Mouse (Mus musculus) liver, embryonic 16.5 days (tissue): ENCODE data around the gene Cntn1. TPM values are rescaled to one million over a fixed set of nuclear protein-coding genes. Genes with fewer than 3 reads are reported as not detected.

Experiments
- ATAC-seq: fragments of 200-750 bp; cut with Nextera tagmentation; 2 replicates; pipeline ENCODE4 v1.8.0; 2017; ENCODE audit warnings: low read depth, mild to moderate bottlenecking, moderate number of reproducible peaks, moderate library complexity
- H3K27ac ChIP-seq: fragments of 300-500 bp; sonication (generic); 2 replicates; pipeline ENCODE4 v1.5.1; 2014; ENCODE audit warnings: mild to moderate bottlenecking, low read length
- H3K27me3 ChIP-seq: fragments of 300-500 bp; sonication (generic); 2 replicates; pipeline ENCODE4 v1.6.1; 2014; ENCODE audit warnings: low read depth, low read length, mixed read lengths; ENCODE audit not compliant: control insufficient read depth, insufficient read depth
- H3K36me3 ChIP-seq: fragments of 300-500 bp; sonication (generic); 2 replicates; pipeline ENCODE4 v1.6.1; 2014; ENCODE audit warnings: mild to moderate bottlenecking; ENCODE audit not compliant: control insufficient read depth, insufficient read depth
- H3K4me1 ChIP-seq: fragments of 300-500 bp; sonication (generic); 2 replicates; pipeline ENCODE4 v1.6.1; 2014; ENCODE audit warnings: low read depth, low read length, mixed read lengths; ENCODE audit not compliant: control insufficient read depth
- H3K4me2 ChIP-seq: fragments of 300-500 bp; sonication (generic); 2 replicates; pipeline ENCODE4 v1.6.1; 2014; ENCODE audit warnings: low read depth, low read length, mixed read lengths
- H3K4me3 ChIP-seq: fragments of 300-500 bp; sonication (generic); 2 replicates; pipeline ENCODE4 v1.5.1; 2014; ENCODE audit warnings: low read depth, mild to moderate bottlenecking, low read length
- H3K9ac ChIP-seq: fragments of 300-500 bp; sonication (generic); 2 replicates; pipeline ENCODE4 v1.6.1; 2014; ENCODE audit warnings: low read depth, low read length
- H3K9me3 ChIP-seq: fragments of 300-500 bp; sonication (generic); replicated peaks from 2 replicates; pipeline ENCODE4 v1.6.1; 2016; ENCODE audit warnings: low read length; ENCODE audit not compliant: control insufficient read depth
- whole genome bisulfite sequencing: fragments of 180-500 bp; shearing (Covaris S2); extraction: QIAGEN DNeasy Blood & Tissue Kit; methylation state at CpG from one replicate; pipeline ENCODE4 v1.1.7; 2014; ENCODE audit not compliant: insufficient replicate concordance; 5-methylcytosine and 5-hydroxymethylcytosine counted together
- polyA plus RNA-seq: library from polyadenylated mRNA; unstranded; fragments of >200 nt; fragmentation: Nextera tagmentation; extraction: Ambion mirVana; gene quantifications from 2 replicates; pipeline ENCODE4 v1.2.1, GENCODE M21; 2015

Cntn1 gene
- polyA plus RNA-seq, 1 experiment from 2014 or later, result 0.08 TPM

DNA sequence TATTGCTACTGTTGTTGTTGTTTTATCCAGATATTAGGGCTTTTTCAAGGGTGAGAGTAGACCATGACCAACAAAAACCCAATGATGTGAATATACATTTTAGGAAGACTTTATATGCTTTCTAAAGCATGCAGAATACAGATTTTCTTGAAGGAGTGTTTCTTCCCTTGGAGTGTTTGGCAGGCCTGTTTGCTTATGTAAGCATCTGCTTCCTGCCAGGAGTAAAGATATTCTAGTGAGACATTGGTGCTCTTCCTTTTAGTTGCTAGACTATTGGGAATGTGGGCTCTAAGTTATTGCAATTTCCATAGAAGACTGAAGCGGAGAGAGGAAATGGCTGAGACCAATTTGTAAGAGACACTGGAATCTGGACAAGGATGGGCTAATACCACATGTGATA, 158.8 kb downstream of the Cntn1 start:
- H3K4me2 ChIP-seq, result no peak overlapping the region

GRCm38 (mm10) chr15:92210486-92211235, 159.7 kb downstream of the Cntn1 start:
- no peak overlapping the region for H3K9ac ChIP-seq
- ATAC-seq, result no peak
- H3K27me3 ChIP-seq, result no peaks in the 10 kb centered on the region
- H3K4me3 ChIP-seq, result no peak overlapping the region
- no peaks in the 10 kb centered on the region for H3K9me3 ChIP-seq
- no peaks in the 10 kb centered on the region for H3K36me3 ChIP-seq
- H3K4me1 ChIP-seq, result no peaks in the 10 kb centered on the region
- H3K27ac ChIP-seq, result no peak overlapping the region
- WGBS, result 46% methylated on average over 7 of the region's 7 CpGs
- no peak overlapping the region for H3K4me2 ChIP-seq

More for the DNA sequence above, 158.8 kb downstream of the Cntn1 start:
- H3K4me3 ChIP-seq, result no peak overlapping the region
- H3K9me3 ChIP-seq, result no peaks in the 10 kb centered on the region
- no peaks in the 10 kb centered on the region for H3K36me3 ChIP-seq
- no peak overlapping the region for H3K27ac ChIP-seq
- no peak for ATAC-seq
- no peak overlapping the region for H3K9ac ChIP-seq
- WGBS, result 48% methylated on average over 1 of the region's 1 CpGs
- no peaks in the 10 kb centered on the region for H3K4me1 ChIP-seq
- H3K27me3 ChIP-seq, result no peaks in the 10 kb centered on the region

DNA sequence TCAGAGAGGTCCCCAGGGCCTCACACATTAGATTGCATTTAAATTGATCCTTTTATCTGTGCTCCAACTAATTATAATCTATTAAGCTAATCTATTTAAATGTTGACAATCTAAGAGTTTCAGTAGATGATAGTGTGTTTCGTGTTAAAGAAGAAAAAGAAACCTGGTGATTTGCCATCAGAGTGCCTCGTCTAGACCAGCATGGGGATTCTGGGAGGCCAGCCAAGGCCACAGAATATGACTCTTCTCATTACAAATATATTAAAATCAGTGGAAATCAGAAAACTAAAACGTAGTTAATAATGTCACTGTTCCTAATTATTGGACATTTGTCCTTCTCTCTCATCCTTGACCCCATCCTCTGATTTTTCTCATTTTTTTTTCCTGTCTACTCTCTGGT, 164.9 kb downstream of the Cntn1 start:
- ATAC-seq, result no peak
- H3K9me3 ChIP-seq, result no peaks in the 10 kb centered on the region
- no peaks in the 10 kb centered on the region for H3K36me3 ChIP-seq
- no peak overlapping the region for H3K4me3 ChIP-seq
- H3K27me3 ChIP-seq, result no peaks in the 10 kb centered on the region
- no peak overlapping the region for H3K4me2 ChIP-seq
- 37% methylated on average over 3 of the region's 3 CpGs for WGBS
- H3K4me1 ChIP-seq, result no peaks in the 10 kb centered on the region
- H3K9ac ChIP-seq, result no peak overlapping the region
- H3K27ac ChIP-seq, result no peak overlapping the region

DNA sequence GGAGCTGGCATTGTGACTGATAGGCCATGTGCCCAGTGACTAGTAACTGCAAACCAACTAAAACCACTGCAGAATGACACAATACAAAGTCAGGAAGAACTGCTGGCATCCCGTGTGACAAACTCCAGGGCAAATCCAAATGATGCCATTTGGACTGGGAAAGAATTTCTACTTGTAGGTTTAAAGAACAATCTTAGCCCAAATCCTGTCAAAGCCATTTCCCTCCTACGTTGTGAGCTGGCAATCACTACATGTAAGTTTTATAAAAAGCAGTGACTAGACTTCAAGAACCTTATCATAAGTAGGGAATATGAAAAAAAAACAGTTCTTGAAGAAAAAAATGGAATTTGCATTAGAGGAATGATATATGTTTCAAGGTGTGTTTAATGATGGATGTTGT, 170.5 kb downstream of the Cntn1 start:
- Histone ChIP-seq H3K36me3 (no peaks in the 10 kb centered on the region), H3K4me2 (no peak overlapping the region), H3K9me3 (no peaks in the 10 kb centered on the region), H3K27me3 (no peaks in the 10 kb centered on the region), H3K27ac (no peak overlapping the region), H3K4me3 (no peak overlapping the region), H3K4me1 (no peaks in the 10 kb centered on the region), H3K9ac (no peak overlapping the region)
- ATAC-seq, result no peak
- WGBS, result 37% methylated on average over 2 of the region's 2 CpGs

DNA sequence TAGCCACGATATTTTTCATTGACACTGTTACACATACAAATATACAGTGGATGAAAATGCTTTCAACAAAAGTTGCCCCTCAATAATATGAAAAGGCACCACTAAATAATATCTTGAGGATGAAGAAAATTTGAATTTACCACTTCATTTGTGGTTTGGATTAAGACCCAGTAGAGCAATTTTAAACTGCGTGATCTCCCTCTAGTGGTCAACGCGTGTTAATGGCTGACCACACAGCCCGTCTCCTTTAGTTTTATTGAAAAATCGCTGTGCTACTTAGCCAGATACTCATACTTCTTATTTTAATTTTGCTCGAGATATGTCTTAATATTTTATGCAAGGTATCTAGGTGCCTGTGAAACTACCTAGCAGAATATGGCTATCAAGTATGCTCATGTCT, 180.4 kb downstream of the Cntn1 start:
- 15% methylated on average over 7 of the region's 7 CpGs for WGBS
- no peaks in the 10 kb centered on the region for H3K9me3 ChIP-seq
- no peak overlapping the region for H3K27ac ChIP-seq
- no peaks in the 10 kb centered on the region for H3K36me3 ChIP-seq
- H3K4me1 ChIP-seq, result no peaks in the 10 kb centered on the region
- no peak overlapping the region for H3K4me3 ChIP-seq
- no peaks in the 10 kb centered on the region for H3K27me3 ChIP-seq
- H3K4me2 ChIP-seq, result no peak overlapping the region
- H3K9ac ChIP-seq, result no peak overlapping the region
- no peak for ATAC-seq

DNA sequence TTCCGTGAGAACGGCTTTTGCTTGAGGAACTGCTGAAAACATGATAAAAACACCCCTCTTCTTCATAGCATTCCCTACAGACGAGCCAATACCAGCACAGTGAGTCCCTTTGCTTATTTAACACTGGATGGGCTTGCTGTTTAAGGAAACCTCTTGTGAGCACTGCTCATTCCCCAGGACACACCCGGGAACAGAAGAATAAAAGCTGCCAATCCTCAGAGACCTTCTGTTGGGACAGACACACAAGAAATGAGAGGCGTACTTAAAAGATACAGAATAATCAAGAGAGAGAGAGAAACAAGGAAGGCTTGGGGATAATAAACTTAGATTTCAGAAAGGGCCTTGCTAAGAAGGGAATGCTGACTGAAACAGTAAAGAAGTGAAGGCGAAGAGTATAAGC, 184.9 kb downstream of the Cntn1 start:
- Histone ChIP-seq H3K27me3 (no peaks in the 10 kb centered on the region), H3K4me3 (no peak overlapping the region), H3K9ac (no peak overlapping the region), H3K4me1 (no peaks in the 10 kb centered on the region), H3K36me3 (no peaks in the 10 kb centered on the region), H3K4me2 (no peak overlapping the region), H3K9me3 (no peaks in the 10 kb centered on the region), H3K27ac (no peak overlapping the region)
- 63% methylated on average over 6 of the region's 6 CpGs for WGBS
- no peak for ATAC-seq

- Histone ChIP-seq H3K27ac (no peak overlapping the region), H3K4me3 (no peak overlapping the region), H3K4me2 (no peak overlapping the region), H3K9ac (no peak overlapping the region), H3K27me3 (no peaks in the 10 kb centered on the region), H3K9me3 (no peaks in the 10 kb centered on the region), H3K4me1 (no peaks in the 10 kb centered on the region), H3K36me3 (no peaks in the 10 kb centered on the region)
- WGBS, result 27% methylated on average over 7 of the region's 7 CpGs
- no peak for ATAC-seq
Observed at GRCm38 (mm10) chr15:92264980-92265707, 214.2 kb downstream of the Cntn1 start.

DNA sequence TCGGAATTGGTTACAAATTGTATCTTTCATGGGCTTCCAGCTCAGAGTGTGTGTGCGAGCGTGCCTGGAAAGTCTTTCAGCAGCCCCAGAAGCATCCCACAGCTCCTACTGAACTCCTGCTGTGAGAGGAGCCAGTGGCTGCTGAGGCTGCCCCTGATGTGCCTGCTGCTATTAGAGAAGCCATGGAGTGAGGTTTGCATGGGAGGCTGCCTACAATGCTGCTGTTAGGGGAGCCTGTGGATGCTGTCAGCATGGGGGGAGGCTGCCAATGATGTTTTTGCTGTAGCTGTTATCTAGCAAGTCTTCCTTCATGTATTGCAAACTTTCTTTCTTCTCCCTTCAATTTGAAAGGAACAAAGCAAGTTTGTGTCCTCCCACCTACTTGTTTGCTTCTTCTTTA, 217.4 kb downstream of the Cntn1 start:
- Histone ChIP-seq H3K4me3 (no peak overlapping the region), H3K36me3 (no peaks in the 10 kb centered on the region), H3K9me3 (no peaks in the 10 kb centered on the region), H3K27me3 (no peaks in the 10 kb centered on the region), H3K9ac (no peak overlapping the region), H3K4me2 (no peak overlapping the region), H3K27ac (no peak overlapping the region), H3K4me1 (no peaks in the 10 kb centered on the region)
- 51% methylated on average over 3 of the region's 3 CpGs for WGBS
- ATAC-seq, result no peak

- Histone ChIP-seq H3K36me3 (no peaks in the 10 kb centered on the region), H3K9me3 (no peaks in the 10 kb centered on the region), H3K27me3 (no peaks in the 10 kb centered on the region), H3K4me1 (no peaks in the 10 kb centered on the region), H3K4me3 (no peak overlapping the region), H3K4me2 (no peak overlapping the region), H3K9ac (no peak overlapping the region), H3K27ac (no peak overlapping the region)
- WGBS, result 73% methylated on average over 18 of the region's 18 CpGs
- no peak for ATAC-seq
Observed at GRCm38 (mm10) chr15:92268741-92269322, 217.9 kb downstream of the Cntn1 start.
